Mouse (Mus musculus) heart, embryonic 14.5 days (tissue): Measurements from ENCODE around the gene Nf2. TPM values are rescaled to one million over a fixed set of nuclear protein-coding genes. Genes with fewer than 3 reads are reported as not detected.

Source experiments
- ATAC-seq: fragments of 200-750 bp; cut with Nextera tagmentation; 2 replicates; pipeline ENCODE4 v1.8.0; 2017; ENCODE audit warnings: low read depth, moderate TSS enrichment; ENCODE audit not compliant: insufficient number of reproducible peaks, insufficient read depth, low FRiP score
- H3K27ac ChIP-seq, 2 experiments: fragments of 200-500 bp in 1 of 2; fragments of 300-500 bp in 1 of 2; sonication (generic) in 1 of 2; replicated peaks in 1 of 2; 2 replicates each; pipeline ENCODE4 v1.5.1; 2012 to 2014; ENCODE audit warnings: low read depth in 2 of 2, low read length in 2 of 2, control low read depth in 1 of 2, mild to moderate bottlenecking in 1 of 2, mixed read lengths in 1 of 2; ENCODE audit not compliant: control insufficient read depth in 1 of 2, insufficient read depth in 1 of 2
- H3K27me3 ChIP-seq: fragments of 300-500 bp; sonication (generic); 2 replicates; pipeline ENCODE4 v1.6.1; 2014; ENCODE audit warnings: mild to moderate bottlenecking, low read length, control low read depth; ENCODE audit not compliant: control insufficient read depth, insufficient read depth
- H3K36me3 ChIP-seq: fragments of 300-500 bp; sonication (generic); 2 replicates; pipeline ENCODE4 v1.6.1; 2014; ENCODE audit warnings: mild to moderate bottlenecking, control low read depth, low read length, mixed read lengths; ENCODE audit not compliant: control insufficient read depth, insufficient read depth
- H3K4me1 ChIP-seq, 2 experiments: fragments of 200-500 bp in 1 of 2; fragments of 300-500 bp in 1 of 2; sonication (generic) in 1 of 2; 2 replicates each; pipeline ENCODE4 v1.6.1; 2012 to 2014; ENCODE audit warnings: low read length in 2 of 2, control low read depth in 1 of 2, mixed read lengths in 1 of 2; ENCODE audit not compliant: control insufficient read depth in 2 of 2, insufficient read depth in 2 of 2
- H3K4me2 ChIP-seq: fragments of 300-500 bp; sonication (generic); 2 replicates; pipeline ENCODE4 v1.6.1; 2014; ENCODE audit warnings: mild to moderate bottlenecking, low read length
- H3K4me3 ChIP-seq, 2 experiments: fragments of 200-500 bp in 1 of 2; fragments of 300-500 bp in 1 of 2; sonication (generic) in 1 of 2; 2 replicates each; pipeline ENCODE4 v1.5.1; 2012 to 2014; ENCODE audit warnings: low read length in 2 of 2, mild to moderate bottlenecking in 2 of 2, control low read depth in 1 of 2, low read depth in 1 of 2, moderate library complexity in 1 of 2; ENCODE audit not compliant: control insufficient read depth in 1 of 2, insufficient read depth in 1 of 2
- H3K9ac ChIP-seq: fragments of 300-500 bp; sonication (generic); 2 replicates; pipeline ENCODE4 v1.6.1; 2014; ENCODE audit warnings: mild to moderate bottlenecking, low read length
- H3K9me3 ChIP-seq: fragments of 300-500 bp; sonication (generic); 2 replicates; pipeline ENCODE4 v1.6.1; 2016; ENCODE audit warnings: low read length, control low read depth; ENCODE audit not compliant: control insufficient read depth
- WGBS: fragments of 180-500 bp; shearing (Covaris S2); extraction: QIAGEN DNeasy Blood & Tissue Kit; methylation state at CpG from one replicate; pipeline ENCODE4 v1.1.7; 2014; 5-methylcytosine and 5-hydroxymethylcytosine counted together
- polyA plus RNA-seq: library from polyadenylated mRNA; unstranded; fragments of >200 nt; fragmentation: Nextera tagmentation; extraction: Ambion mirVana; gene quantifications from 2 replicates; pipeline ENCODE4 v1.2.1, GENCODE M21; 2014

Gene Nf2
- polyA plus RNA-seq, 1 experiment from 2014 or later: 33.1 TPM

DNA sequence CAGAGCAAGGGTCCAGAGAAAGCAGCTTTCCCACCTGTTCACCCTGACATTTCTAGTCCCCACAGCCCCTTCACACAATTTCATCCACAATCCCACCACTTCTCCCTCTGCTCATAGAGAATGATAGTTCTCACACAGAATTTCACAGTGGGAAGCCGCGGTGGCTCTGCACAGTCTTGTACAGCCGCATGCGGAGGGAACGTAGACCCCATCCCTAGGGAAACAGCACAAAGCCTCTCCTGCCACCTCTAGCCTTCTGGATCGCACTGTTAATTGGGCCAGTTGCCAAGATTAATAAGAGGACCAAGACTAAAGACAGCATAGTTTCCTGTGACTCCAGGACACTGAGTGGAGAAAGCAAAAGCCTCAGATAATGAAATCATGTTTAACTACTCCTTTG lies 57.8 kb downstream of the Nf2 start:
- Histone ChIP-seq H3K4me3 (no peak overlapping the region), H3K27me3 (no peaks in the 10 kb centered on the region), H3K36me3 (peaks cover 72% of the 10 kb centered on the region), H3K9me3 (no peaks in the 10 kb centered on the region), H3K4me1 (no peaks in the 10 kb centered on the region), H3K9ac (no peak overlapping the region), H3K4me2 (no peak overlapping the region), H3K27ac (no peak overlapping the region)
- ATAC-seq: no peak; the same call in 1 of the 2 replicates
- WGBS: 60% methylated on average over 6 of the region's 6 CpGs

DNA sequence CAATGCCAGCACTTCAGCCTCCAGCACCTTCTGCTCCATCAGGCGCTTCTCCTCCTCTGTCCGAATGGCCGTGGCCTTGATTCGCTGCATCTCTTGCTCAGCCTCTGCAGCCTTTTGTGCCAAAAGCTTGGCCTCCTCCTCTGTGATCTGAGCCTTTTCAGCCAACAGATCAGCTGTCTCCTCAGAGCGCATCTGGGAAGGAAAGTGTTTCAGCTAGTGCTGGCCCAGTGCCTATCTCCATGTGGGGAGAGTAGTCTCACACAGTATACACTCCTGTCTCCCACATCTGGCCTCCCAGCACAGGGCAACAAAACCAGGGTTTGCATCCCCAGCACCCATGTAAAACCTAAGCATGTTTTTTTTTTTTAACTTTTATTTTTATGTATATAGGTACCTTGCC lies 59.6 kb downstream of the Nf2 start:
- Histone ChIP-seq H3K27ac (no peak overlapping the region), H3K36me3 (peaks cover 82% of the 10 kb centered on the region), H3K9me3 (no peaks in the 10 kb centered on the region), H3K4me2 (no peak overlapping the region), H3K27me3 (no peaks in the 10 kb centered on the region), H3K4me3 (no peak overlapping the region), H3K9ac (no peak overlapping the region), H3K4me1 (no peaks in the 10 kb centered on the region)
- WGBS: 78% methylated on average over 5 of the region's 5 CpGs
- no peak for ATAC-seq

GRCm38 (mm10) chr11:4784629-4785142 lies 64.7 kb downstream of the Nf2 start:
- H3K9ac ChIP-seq: no peak overlapping the region
- H3K9me3 ChIP-seq: no peaks in the 10 kb centered on the region
- ATAC-seq: no peak
- H3K4me2 ChIP-seq: no peak overlapping the region
- 74% methylated on average over 5 of the region's 5 CpGs for WGBS
- H3K4me1 ChIP-seq: no peaks in the 10 kb centered on the region
- H3K27me3 ChIP-seq: no peaks in the 10 kb centered on the region
- peaks cover 89% of the 10 kb centered on the region for H3K36me3 ChIP-seq
- no peak overlapping the region for H3K4me3 ChIP-seq
- H3K27ac ChIP-seq: no peak overlapping the region

DNA sequence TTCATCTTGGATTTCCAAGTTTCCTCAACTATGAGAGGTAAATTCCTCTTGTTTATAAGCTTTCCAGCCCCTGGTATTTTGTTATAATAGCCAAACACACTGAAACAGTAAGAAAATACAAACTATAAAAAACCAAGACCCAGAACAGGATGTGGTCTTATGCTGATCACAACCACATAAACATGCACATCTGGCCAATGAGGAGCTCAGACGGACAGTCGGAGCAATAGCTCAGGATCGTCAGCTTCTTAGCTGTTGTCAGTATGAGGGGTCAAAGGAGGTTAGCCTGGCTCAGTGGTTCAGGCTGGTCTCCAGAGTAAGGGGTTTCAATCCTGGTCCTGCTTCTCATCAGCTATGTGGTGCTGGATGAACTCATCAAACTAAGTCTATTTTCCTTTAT lies 66.2 kb downstream of the Nf2 start:
- peaks cover 84% of the 10 kb centered on the region for H3K36me3 ChIP-seq
- no peak overlapping the region for H3K4me2 ChIP-seq
- no peak overlapping the region for H3K9ac ChIP-seq
- H3K4me3 ChIP-seq: no peak overlapping the region
- H3K9me3 ChIP-seq: no peaks in the 10 kb centered on the region
- H3K27me3 ChIP-seq: no peaks in the 10 kb centered on the region
- WGBS: 89% methylated on average over 3 of the region's 3 CpGs
- ATAC-seq: no peak
- no peak overlapping the region for H3K27ac ChIP-seq
- no peaks in the 10 kb centered on the region for H3K4me1 ChIP-seq

DNA sequence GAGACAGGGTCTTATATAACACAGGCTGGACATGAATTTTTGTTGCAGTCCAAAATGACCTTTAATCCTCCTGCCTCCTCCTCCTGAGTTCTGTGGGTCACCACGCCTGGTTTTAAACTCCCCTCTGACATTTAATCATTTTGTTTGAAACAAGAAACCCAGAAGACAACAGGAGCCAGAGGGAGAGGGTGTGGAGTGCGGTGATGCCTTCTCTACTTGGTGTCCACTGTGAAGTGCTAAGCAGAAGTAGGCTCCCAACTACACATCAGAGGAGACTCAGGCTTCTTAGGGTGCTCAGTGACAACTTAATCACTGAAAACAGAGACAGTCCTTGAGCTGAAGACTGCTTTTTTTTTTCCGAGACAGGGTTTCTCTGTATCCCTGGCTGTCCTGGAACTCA lies 68.4 kb downstream of the Nf2 start:
- no peak overlapping the region for H3K27ac ChIP-seq
- no peaks in the 10 kb centered on the region for H3K4me1 ChIP-seq
- no peak for ATAC-seq
- no peaks in the 10 kb centered on the region for H3K27me3 ChIP-seq
- peaks cover 78% of the 10 kb centered on the region for H3K36me3 ChIP-seq
- H3K4me3 ChIP-seq: no peak overlapping the region
- WGBS: 82% methylated on average over 3 of the region's 3 CpGs
- no peaks in the 10 kb centered on the region for H3K9me3 ChIP-seq
- H3K9ac ChIP-seq: no peak overlapping the region
- H3K4me2 ChIP-seq: no peak overlapping the region

DNA sequence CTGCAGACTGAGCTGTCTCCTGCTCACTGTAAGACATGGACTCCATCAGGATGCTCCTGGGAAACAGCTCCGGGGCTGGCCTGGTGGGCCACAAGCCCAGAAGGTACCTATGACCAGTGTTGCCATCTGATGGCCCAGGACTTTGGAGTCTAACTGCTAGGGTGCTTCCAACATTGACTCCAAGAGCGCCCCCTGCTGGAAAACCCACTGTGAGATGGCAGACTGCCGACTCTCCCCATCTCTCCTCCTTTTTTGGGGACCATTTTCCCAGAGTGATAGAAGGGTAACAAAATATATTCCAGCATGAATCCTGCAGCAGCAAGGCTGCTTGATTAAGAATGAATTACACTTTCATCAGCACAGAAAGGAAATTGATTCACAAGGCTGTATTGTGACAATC lies 76.4 kb downstream of the Nf2 start:
- WGBS: 38% methylated on average over 3 of the region's 3 CpGs
- Histone ChIP-seq H3K4me1 (no peaks in the 10 kb centered on the region), H3K27ac (no peak overlapping the region), H3K4me2 (no peak overlapping the region), H3K36me3 (peaks cover 33% of the 10 kb centered on the region), H3K27me3 (no peaks in the 10 kb centered on the region), H3K9me3 (no peaks in the 10 kb centered on the region), H3K9ac (no peak overlapping the region), H3K4me3 (no peak overlapping the region)
- no peak for ATAC-seq

DNA sequence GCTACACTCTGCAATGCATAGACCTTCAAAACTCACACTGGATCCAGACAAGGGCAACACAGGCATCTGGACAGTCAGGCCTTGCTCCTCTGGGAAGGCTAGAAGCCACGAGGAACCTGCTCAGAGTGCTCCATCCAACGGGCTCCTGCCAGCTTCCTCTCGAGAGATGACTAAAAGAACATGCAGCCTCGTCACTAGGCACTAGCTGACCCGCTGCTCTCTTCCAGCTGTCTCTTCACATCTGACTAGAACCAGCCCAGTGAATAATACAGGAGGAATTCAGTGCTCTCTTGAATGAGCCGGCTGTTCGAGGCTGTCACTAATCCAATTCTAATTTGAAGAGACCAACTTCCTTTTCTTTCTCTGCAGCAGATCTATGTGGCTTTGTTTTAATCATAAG lies 77.6 kb downstream of the Nf2 start:
- Histone ChIP-seq H3K36me3 (peaks cover 26% of the 10 kb centered on the region), H3K9me3 (no peaks in the 10 kb centered on the region)
- 76% methylated on average over 7 of the region's 7 CpGs for WGBS

DNA sequence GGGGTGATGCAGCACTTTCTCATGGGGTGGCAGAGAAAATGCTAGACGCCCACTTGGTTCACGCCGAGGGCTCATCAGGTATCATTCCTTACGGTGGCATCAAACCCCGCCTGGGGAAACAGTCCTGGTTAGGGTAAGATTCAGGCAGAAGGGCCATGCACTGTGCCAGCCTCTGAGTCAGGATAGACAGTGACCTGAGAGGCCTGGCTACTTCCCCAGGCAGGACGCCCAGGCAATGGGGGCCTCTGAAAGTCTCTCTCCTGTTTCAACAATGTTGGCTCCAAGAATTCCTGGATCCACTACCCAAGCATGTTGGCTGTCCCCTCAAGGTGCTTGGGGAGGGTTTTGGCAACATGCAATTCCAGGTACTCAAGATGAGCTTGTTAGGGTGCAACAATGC lies 79.5 kb downstream of the Nf2 start:
- H3K27me3 ChIP-seq: no peaks in the 10 kb centered on the region
- no peak overlapping the region for H3K9ac ChIP-seq
- no peak overlapping the region for H3K4me3 ChIP-seq
- H3K36me3 ChIP-seq: peaks cover 18% of the 10 kb centered on the region
- ATAC-seq: no peak
- H3K27ac ChIP-seq: no peak overlapping the region
- H3K4me1 ChIP-seq: no peaks in the 10 kb centered on the region
- WGBS: 94% methylated on average over 6 of the region's 6 CpGs
- no peaks in the 10 kb centered on the region for H3K9me3 ChIP-seq
- H3K4me2 ChIP-seq: no peak overlapping the region

More for the DNA sequence above, 77.6 kb downstream of the Nf2 start:
- H3K4me2 ChIP-seq: no peak overlapping the region
- H3K27me3 ChIP-seq: no peaks in the 10 kb centered on the region
- no peaks in the 10 kb centered on the region for H3K4me1 ChIP-seq
- H3K9ac ChIP-seq: no peak overlapping the region
- ATAC-seq: no peak
- H3K4me3 ChIP-seq: no peak overlapping the region
- no peak overlapping the region for H3K27ac ChIP-seq
